ENCODE assay signal across 13 mouse cellular contexts in the genomic region with DNA sequence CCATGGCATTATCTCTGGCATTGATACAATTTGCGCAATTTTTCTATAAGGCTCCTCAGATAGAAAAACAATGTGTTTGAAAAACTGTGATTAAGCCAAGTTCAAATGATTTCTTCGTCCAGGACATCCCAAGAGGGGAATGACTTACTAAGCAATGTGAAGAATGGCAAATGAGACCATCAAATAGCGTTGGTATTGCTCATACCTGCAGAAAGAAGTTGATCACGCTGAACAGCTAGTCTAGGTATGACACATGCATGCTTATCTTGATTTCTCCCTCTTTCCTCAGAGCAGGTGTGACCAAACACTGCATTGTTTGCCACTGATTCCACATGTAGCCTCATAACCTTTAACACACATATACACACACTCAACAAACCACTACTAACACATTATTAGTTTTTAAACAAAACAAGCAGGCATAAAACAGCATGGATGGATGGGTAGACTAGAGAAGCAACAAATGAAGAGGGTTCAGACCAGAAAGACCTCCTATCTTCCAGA.
"Had no signal": no experiment of that assay in that cellular context is flagged by ENCODE, and none has a peak within 500 bp of the region (broad histone marks: within the 10 kb centered on the region; RNA-seq: fewer than 3 reads in every experiment).

No protein-coding gene starts in this region.

- H3K27me3 ChIP-seq: lung, embryonic 15.5 days; megakaryocyte, embryonic 14.5 days; midbrain, embryonic 13.5 days; midbrain, embryonic 15.5 days; neural tube, embryonic 12.5 days; stomach, embryonic 15.5 days had no signal

- H3K9me3 ChIP-seq: lung, embryonic 15.5 days; midbrain, embryonic 13.5 days; midbrain, embryonic 15.5 days; neural tube, embryonic 12.5 days; stomach, embryonic 15.5 days had no signal

- H3K4me3 ChIP-seq: lung, embryonic 15.5 days; megakaryocyte, embryonic 14.5 days; midbrain, embryonic 13.5 days; midbrain, embryonic 15.5 days; neural tube, embryonic 12.5 days; stomach, embryonic 15.5 days had no signal

- DNase-seq: lung, adult 2 months; right cerebral cortex, postnatal 14 days; thymus, adult 18-20 months; thymus, postnatal 14 days; thymus, postnatal 36 days had no signal

- H3K4me2 ChIP-seq: lung, embryonic 15.5 days; midbrain, embryonic 11.5 days; midbrain, embryonic 13.5 days; midbrain, embryonic 15.5 days; neural tube, embryonic 12.5 days; stomach, embryonic 15.5 days had no signal

- H3K27ac ChIP-seq: lung, embryonic 15.5 days; macrophage; midbrain, embryonic 13.5 days; midbrain, embryonic 15.5 days; neural tube, embryonic 12.5 days; stomach, embryonic 15.5 days had no signal

- ATAC-seq: midbrain, embryonic 13.5 days; midbrain, embryonic 15.5 days had no signal

- H3K4me1 ChIP-seq: lung, embryonic 15.5 days; megakaryocyte, embryonic 14.5 days; neural tube, embryonic 12.5 days; stomach, embryonic 15.5 days had no signal

- H3K9ac ChIP-seq: lung, embryonic 15.5 days; midbrain, embryonic 13.5 days; midbrain, embryonic 15.5 days; neural tube, embryonic 12.5 days; stomach, embryonic 15.5 days had no signal

- H3K36me3 ChIP-seq: lung, embryonic 15.5 days; midbrain, embryonic 13.5 days; midbrain, embryonic 15.5 days; neural tube, embryonic 12.5 days; stomach, embryonic 15.5 days had no signal
